Mouse (Mus musculus): ENCODE data around the gene Gm7694.
A peak's percentile ranks its signal among the peaks of the same experiment; 100 is the strongest.

Gene Gm7694

DNA sequence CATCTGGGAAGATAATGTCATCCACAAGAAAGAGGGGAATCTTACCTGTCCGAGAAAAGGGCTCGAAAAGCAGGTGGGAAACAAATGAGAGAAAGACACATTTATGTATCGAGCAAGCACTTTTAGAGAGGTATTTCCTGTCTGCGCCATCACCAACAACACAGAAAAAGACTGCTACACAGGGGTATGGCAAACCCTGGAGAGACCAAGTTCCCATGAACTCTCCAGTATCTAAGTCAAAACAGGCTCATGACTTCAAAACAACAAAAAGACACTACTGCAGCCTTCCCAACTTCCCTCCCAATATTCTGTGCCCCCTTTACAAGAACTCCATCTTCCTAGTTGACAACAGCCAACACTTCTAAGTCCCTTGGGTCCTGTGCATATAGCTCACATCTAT is at the start of gene Gm7694:
Gene Gm7694 (minus strand): TSS at position 101 of the 400 bp plus-strand sequence.
- DNase-seq (ENCODE audit: low spot score): no peak

DNA sequence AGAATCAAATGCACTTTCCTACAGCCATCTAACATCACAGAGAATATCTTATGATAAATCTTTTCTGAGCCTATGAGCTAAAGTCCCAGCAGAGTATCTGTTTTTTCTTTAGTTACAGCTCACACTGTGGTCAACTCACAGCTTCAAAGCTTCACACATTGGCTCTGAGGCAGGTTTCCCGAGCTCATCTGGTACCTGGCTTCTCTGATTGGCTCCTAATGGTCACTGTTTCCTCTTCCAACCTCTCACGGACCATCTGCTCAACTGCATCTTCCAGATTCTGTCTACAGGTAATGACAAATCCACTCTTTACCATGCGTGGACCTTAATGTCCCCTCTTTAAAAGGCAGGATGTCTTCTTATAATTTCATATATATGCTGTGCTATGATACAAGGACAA is 47.2 kb upstream of the Gm7694 start:
- no peak for DNase-seq (ENCODE audit: low spot score)

DNA sequence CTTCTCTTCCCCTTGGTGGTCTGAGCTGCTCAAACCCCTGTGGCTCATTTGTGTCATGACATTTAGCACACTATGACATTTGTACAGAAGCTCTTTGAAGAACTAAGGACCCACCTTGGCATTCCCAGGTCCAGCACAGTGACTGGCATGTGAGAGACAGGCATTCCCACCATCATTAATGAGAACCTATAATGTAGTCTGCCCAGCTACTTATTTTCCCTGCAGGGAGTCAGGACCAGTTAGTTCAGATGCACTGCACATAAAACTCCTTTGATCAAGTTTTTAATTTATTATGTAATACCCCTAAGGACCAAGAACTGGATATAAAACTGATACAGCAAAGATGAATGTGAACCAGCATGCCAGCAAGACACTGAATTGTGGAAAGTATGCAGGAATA is 44.9 kb upstream of the Gm7694 start:
- DNase-seq (ENCODE audit: low spot score): no peak

DNA sequence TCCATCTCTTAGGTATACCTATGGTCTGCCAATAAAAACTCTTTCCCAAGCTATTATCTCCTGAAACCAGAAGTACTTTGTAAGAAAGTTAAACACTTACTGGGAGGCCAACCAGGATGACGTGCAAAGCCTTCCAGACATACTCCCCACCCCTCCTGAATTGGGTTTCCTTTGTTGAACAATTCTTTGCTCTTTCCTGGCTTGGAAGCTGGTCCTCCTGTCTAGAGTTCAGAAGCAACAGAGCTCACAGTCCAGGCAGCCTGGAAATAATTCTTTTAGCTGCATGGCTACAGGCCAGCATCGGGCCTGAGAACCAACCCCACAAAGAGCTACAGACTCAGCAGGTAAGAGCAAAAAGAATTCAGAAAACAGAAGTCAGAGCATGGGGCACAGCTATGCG is 40.1 kb upstream of the Gm7694 start:
- no peak for DNase-seq (ENCODE audit: low spot score)

DNA sequence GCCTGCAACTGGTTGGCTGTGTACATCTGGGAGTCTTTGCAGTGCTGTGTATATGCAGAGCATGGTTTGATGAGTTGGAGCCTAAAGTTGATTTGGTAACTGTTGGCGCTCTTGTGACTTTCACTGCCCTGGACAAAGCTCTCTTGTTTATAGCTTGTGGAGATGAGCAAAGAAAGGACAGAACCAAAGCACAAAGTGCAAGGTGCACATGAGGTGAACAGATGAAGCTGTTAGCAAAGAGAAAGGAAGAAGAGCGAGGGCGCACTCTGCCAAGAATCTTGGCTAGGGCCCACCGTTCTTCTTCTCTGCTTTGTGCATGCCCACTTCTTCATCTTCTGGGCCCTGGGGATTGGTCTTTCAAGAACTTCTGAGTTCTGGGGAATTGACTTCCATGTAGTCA is 37.8 kb upstream of the Gm7694 start:
- no peak for DNase-seq (ENCODE audit: low spot score)

DNA sequence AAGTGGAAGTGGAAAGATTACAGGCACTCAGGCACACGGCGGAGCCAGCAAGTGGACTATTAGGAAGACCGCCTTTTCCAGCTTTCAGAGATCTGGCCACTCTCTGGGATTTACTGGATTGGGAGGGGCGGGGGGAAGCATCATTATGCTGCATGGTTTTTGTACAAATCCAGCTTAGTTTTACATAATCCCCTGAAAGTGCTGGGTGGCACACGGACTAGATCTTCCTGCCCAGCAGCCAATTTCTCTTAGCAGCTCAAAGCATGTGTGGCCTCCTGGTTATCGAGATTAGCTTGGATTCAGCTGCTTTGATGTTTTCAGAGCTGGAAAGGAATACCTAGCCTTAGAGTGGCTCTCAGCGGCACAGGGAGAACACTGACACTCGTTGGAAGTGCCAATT is 36.9 kb upstream of the Gm7694 start:
- DNase-seq (ENCODE audit: low spot score): no peak

DNA sequence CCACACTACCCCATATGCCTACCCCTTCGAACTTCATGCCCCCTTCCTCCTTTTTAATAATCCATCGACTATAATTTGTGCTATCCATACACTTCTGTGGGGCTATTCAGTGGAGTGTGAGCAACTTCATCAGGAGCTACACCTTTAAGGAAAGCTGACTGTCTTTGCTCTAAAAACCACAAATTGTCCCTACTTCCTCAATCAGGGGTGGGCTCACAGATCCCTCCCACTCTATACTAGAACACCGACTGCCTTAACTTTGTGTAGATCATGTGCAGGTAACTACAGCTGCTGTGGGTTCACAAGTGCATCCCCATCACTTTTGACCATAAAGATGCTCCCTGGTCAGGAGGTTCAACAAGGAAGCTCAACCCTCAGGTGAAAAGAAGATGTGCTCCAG is 33.8 kb upstream of the Gm7694 start:
- DNase-seq (ENCODE audit: low spot score): no peak

DNA sequence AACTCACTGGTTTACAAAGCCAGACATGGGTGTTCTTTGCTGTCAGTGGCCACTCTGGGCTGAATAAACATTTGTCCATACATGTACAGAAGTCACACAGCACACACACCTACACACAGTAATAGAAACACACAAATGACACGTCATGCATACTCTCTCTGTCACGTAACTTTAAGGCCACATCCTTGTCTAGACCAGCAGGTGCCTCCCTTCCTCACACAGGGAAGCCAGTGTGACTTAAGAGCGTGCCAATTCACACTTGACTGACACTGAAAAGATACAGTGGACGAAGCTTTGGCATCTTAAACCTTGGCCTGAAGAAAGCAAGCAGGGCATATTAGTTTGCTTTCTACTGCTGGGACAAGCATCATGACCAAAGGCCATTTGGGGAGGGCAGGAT is 26.6 kb upstream of the Gm7694 start:
- DNase-seq (ENCODE audit: low spot score): no peak

DNA sequence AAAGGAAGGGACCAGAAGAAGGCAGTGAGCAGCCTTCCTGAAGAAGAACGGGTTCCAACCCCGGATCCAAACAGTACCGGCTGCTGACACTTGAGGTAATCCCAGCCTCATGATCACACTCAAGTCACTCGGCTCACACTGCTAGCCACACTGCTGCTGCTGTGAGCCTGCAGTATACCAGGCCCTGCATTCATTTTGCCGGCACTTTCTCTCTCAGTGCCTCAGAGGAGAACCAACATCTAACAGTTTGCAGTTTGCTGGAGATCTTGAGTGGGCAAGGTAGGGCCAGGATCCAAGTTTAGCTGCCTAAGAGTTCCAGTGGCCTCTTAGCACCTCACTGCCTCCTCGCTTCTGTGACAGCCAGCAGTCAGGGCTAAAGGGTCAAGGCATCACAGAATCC is 25.8 kb upstream of the Gm7694 start:
- no peak for DNase-seq (ENCODE audit: low spot score)

DNA sequence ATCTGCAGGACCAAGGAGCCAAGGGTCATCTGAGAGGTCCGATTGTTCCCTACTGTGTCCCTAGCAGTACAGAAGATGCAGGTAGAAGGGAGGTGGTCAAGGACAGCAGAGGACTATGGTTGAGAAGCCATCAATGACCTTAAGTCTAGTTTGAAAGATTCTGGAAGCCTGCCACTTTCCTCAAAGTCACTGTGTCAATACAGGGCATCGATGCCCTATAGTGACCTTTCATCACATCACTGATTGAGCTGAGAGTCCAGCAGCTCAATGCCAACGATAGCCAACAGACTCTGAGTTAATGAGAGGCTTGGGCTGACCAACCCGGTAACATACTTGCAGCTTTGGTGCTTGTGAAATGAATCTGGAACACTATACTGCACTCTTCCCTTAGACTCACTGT is 19.1 kb upstream of the Gm7694 start:
- no peak for DNase-seq (ENCODE audit: low spot score)

DNA sequence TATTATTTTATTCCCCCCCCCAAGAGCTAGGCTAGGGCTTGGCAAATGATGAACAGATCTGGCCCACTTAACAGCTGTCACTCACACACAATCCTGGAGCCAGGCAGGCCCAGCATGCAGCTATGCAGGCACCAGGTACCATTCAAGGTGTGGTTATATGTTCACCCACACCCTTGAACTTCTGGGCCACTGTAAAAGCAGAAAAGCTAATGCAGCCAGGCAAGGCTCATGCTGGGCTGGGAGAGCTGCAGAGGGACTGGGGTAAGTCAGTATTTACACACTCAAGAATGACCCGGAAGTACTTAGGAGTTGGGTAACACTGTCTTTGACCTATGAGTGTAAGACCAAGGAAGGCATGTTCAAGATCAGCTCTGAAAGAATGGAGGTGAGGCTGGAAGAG is 18.2 kb upstream of the Gm7694 start:
- DNase-seq (ENCODE audit: low spot score): no peak

DNA sequence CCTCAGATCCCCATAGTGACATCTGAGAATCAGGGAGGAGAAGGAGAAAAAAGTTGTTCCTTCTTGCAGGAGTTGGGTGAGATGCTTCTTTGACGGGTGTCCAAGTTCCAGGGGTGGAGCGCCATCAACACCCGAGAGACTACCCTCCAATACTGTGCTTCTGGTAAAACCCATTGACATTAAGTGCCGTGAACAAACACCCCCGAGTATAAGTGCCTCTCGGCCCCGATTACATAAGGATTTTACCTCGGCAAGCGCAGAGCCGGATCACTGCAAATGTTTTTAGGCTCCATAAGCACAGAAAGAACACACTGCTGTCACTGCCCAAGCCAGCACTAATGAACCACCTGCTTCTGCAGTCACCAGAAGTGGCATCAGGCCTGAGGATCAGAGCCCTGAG is 16.9 kb upstream of the Gm7694 start:
- no peak for DNase-seq (ENCODE audit: low spot score)

DNA sequence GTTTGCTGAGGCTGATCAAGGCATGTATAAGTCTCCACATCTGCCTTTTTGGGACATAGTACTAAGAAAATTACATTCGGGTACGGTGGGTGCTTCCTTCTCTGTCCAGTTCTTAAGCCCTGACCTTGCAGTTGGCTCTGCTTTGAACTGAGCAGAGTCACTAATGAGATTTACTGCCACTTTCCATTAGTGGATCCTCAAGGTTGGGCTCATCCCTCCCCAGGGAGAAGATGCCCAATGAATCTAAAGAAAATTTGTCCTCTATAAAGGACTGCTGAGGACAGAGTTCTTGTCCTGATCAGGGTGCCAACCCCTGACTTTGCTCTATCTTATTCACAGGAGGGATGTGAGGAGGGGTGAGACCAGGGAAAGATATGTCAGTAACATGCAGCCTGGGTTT is 15.9 kb upstream of the Gm7694 start:
- no peak for DNase-seq (ENCODE audit: low spot score)

DNA sequence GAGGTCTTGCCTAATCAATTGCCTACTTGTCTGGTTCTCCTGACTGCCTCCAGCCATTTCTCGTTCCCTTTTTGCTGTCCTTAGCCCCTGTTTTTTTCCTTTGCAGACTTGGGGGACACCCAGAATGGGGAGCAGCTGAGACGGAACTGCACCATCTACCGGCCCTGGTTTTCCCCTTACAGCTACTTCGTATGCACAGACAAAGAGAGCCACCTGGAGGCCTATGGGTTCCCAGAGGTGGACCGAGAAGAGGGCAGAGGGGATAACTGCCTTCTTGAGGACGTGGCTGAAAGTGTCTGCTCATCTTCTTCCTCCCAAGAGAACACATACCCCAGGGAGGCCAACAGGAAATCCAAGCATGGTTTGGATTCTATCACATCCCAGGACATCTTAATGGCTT is 5.3 kb upstream of the Gm7694 start:
- no peak for DNase-seq (ENCODE audit: low spot score)

DNA sequence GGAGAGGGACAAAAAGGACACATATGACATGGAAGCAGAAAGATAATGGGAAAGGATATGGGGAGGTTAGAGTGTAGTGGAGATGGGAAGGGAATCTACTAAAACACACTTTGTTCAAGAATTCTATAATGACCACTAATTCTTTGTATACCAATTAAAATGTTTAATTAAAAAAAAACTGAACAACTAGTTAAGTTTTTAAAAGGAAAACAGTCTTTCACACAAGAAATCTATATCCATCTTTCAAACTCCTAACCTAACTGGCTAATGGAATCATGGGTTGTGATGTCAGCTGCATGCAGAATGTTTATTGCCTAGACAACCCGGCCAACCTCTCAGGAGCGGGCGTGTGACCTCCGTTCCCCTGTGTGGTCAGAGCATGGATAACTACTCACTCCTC is 2.4 kb upstream of the Gm7694 start, which contains the start of gene Spata46:
Gene Spata46 (plus strand): TSS at position 301 of the 400 bp plus-strand sequence.
- DNase-seq (ENCODE audit: low spot score): no peak

DNA sequence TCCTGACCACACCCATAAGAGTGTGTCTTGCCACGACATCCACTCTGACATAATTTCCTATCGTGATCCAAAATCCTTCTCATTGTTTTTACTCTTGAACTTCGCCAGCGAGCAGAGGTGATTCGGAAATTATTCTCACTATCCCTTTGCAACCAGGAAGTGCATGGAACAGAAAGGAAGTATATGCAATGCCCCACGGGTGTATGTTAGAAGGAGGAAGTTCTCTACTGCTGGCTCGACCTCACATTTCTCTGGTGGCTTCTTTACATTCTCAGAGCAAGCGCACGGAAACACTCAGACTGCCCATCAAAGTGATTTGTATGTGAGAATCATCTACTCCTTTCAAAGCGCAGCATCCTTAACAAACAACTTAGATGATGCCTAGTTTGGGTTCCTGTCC is 1.1 kb downstream of the Gm7694 start:
- DNase-seq (ENCODE audit: low spot score): no peak

DNA sequence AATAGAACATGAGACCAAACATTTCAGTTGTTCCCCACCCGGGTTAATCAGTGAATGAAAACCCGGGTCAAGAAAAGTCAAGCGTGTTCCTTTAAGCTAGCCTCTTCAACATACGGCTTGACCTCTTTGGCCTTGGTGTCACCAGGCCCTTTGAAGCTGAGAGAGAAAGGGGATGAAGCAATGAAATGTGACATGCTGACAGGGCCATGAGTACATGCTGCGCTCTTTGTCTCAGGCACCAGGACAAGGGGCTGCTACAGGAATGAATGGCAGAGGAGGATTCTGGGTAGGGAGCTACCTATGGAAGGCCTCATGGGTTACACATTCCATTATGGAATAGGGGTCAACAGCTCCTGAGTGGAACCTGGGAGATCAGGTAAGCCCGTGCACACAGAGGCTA is 3.0 kb downstream of the Gm7694 start:
- no peak for DNase-seq (ENCODE audit: low spot score)

DNA sequence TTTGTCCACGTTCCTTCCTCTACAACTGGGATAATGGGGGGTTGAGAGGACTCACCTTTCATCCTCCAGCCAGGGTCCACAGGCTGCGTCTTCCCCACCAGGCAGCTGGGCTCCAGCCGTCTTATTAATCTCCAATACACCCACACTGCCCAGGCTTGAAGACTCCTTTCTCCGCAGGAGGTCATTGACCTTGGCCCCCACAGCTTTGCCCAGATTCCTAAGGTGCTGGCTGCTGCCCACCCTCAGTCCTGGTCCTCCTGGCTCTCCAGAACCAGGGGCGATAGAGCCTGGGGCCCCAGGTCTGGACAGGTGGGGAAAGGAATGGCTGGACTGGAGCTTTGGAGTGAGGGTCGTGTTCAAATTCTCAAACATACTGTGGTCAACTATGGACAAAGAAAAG is 3.7 kb downstream of the Gm7694 start:
- no peak for DNase-seq (ENCODE audit: low spot score)

DNA sequence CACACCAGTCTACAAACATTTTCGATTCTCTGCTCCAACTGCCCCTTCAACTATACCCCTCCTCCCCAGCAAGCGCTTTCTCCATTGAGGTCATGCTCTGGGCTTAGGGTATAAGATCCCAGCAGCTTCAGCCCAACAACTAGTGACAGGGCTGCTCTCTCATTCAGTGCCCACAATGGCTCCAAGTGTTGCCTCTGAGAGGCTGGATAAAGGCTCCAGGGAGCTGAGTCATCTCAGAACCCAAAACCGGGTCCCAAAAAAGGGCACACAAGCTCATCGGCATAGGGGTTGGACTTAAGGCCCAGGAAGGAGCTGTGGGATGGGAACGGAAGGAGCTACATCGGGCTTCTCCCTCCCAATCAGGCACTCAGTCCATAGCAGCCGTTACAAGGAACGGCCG is 4.4 kb downstream of the Gm7694 start:
- no peak for DNase-seq (ENCODE audit: low spot score)

DNA sequence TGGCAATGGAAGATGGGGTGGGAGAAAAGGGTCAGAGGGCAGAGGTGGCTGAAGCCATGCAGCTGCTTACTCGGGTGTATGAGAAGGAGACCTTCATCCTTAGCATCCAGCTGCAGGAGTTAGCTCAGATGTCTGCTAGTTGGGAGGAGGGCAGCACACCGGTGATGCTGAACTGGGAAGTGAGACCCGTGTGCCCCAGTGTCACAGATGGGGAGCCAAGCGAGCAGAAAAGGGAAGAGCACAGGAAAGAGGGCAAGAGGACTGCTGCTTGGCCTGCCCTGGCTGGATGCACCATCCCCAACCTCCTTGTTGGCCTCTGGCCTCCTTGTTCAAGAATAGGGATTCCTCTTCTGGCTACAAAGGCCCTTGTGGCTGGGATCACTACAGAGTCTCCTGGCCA is 6.6 kb downstream of the Gm7694 start:
- no peak for DNase-seq (ENCODE audit: low spot score)

DNA sequence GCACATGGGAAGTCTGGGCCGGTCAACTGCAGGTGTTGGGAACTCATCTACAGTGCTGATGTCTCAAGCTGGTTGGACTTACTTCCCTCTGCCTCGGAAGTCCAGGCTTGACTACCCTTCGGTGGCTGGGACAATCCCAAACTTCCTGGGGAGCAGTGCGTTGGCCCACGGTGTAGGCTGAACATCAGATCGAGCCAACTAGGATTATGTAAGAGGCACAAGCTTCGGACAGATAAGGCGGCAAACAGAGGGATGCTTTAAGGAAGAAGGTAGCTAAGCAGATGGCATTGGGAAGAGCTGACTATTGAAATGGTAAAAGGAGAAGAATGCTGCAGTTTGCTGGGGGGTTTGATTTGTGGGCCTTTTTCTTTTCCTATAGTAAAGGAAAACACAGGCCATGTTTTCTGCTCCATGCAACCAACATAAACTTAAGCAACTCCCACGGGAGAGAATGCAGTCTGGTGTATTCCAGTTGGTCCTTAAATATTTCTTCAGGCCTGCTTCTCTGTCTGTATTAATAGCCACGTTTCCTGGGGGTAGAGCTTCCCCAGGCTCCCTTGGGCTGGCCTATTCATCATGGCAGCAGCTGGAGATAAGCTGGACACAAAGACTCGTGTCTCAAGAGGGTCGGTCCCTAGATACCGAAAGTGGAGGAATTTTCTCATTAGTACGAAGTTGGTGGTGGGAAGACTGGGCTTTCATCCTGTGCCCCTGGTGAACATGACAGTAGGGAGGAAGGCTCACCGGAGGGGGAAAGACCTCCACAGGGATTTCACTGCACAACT is 11.2 kb downstream of the Gm7694 start:
- DNase-seq (ENCODE audit: low spot score): no peak

DNA sequence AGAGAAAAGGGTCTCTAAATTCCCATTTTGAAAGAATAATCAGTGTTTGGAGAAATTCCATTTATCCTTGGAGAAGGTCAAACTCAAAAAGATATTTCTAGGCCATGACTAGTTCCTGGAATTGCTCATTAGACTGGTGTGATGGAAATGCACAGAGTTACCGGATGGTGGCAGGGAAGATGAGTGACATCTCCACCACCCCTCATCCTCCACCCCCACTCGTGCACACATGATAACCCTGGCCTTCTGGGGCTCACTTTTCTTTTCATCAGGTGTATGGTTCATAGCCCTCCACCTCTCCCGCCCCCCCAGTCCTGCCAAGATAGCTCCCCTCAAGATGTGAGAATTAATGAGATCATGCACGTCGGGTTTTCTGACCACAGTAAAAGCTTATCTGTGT is 12.9 kb downstream of the Gm7694 start:
- DNase-seq (ENCODE audit: low spot score): no peak

DNA sequence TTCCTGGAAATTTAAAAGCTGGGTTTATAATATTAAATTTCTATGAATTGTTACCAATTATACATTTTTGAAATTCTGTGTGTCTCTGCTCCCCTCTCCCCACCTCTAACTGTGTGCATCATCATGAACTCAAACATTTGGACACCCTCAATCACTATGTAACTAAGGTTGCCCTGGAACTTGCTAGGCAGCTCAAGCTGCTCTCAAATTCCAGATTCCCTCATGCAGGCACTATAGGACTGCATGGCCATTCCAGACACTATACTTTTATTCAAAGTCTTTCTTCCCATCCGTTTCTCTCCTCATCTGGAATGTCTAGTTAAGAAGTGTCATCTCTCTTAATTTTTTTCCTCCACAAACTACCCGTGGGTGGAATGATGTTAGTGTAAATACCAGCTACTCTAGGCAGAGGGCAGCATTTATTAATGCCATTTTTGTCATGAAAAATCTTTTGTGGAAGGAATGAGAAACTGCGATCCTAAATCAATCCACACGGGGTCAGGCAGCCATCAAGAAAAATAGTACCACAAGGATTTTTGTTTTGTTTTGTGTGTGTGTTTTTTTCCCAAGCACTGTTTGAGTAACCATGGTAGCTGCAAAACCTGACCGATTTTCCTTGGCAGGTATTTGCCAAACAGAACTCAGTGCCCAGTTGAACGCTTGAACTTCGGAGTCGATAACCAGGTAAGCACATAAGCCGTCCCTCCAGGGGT is 13.7 kb downstream of the Gm7694 start:
- peak; percentile 4 for DNase-seq (ENCODE audit: low spot score)

All from c-Kit-positive CD71-positive TER-119-positive erythroid progenitor cells, embryonic 14.5 days (primary cell).